Mouse (Mus musculus): ENCODE results near the gene Gpatch3. TPM values are rescaled to one million over a fixed set of nuclear protein-coding genes. Genes with fewer than 3 reads are reported as not detected.
A peak's percentile ranks its signal among the peaks of the same experiment; 100 is the strongest.

The Gpatch3 gene
- 1 to 10 TPM; 8.3 to 10.0 TPM for total RNA-seq (2021)
- long read RNA-seq, experiment 1, transcript Gpatch3-201 (7 exons, 2,004 nt): major isoform, 7 of 18 reads
- long read RNA-seq, experiment 1, partial matches to known transcripts: 1 of 18 reads
- long read RNA-seq, experiment 1, other reads (novel, unspliced or antisense): 10 of 18 reads
- long read RNA-seq, experiment 2, partial matches to known transcripts: 1 of 7 reads
- long read RNA-seq, experiment 2, other reads (novel, unspliced or antisense): 3 of 7 reads

DNA sequence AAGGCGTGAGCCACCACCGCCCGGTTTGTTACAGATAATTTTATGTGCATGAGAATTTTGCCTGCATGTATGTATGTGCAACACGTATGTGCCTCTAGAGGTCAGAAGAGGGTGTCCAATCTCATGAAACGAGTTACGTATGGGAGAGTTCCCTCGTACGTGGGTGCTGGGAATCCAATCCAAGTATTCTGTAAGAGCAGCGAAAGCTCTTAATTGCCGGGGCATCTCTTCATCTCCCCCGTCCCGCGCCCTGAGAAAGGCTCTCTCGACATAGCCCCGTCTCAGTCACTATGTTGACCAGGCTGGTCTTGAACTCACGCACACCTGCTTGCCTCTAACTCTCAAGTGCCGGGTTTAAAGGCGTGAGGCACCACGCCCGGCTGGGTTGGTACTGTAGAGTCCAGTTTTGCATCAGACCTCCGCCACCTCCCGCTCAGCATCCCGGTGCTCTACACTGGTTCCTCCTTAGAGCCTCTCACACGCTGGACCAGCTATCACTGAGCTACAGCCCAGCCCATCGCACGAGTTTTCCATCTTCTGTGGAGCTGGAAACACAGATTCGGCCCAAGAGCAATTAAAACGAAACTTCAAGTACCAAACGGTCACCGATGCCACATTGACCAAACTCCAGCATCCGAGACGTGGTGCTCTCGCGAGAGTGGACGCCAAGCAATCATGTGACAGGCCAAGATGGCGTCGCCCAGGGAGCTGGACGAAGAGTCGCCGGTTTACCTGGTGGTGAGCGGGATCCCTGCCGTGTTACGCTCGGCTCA lies at the start of gene Gpatch3:
Gene Gpatch3, plus strand, starts transcription at position 676 of the 773 bp plus-strand sequence.
- DNase-seq (ENCODE audit: low spot score in 2 of 2): peak; percentile 90 to 93

DNA sequence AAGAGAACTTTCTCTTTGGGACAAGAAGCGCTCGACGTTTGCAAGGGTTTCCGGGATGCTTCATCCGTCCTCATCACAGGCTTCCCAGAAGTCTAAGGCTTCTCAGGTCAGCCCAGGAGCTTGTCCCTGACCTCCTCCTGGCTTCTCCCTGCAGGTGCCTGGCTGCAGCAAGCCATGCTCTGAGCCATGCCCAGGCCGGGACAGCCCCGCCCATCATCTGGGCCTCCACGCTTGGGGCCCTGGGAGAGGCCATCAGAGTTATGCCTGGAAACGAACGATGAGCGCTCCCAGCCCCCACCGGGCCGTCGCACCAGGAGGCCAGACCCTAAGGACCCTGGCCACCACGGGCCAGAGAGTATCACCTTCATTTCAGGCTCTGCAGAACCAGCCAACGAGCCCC lies 46.8 kb upstream of the Gpatch3 start:
- DNase-seq (ENCODE audit: low spot score in 2 of 2): no peak

DNA sequence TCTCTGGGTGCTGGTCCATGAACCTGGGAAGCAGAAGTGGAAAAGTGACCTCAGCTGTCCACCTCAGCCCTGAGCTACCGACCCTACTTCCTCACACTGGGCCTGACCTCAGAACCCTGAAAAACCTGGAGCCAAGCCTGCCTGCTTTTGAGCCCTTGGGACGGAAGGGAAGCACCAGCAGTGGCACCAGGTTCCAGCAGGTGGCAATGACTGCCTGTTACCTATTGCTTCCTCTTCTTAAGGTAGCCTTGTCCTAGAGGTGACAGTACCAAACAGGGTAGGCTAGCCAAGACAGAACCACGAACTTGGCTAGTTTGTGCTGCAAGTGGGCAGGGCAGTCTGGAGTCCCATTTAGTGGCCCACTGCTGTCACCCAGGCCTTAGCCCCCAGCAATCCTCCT lies 41.8 kb upstream of the Gpatch3 start:
- DNase-seq (ENCODE audit: low spot score in 2 of 2): no peak

DNA sequence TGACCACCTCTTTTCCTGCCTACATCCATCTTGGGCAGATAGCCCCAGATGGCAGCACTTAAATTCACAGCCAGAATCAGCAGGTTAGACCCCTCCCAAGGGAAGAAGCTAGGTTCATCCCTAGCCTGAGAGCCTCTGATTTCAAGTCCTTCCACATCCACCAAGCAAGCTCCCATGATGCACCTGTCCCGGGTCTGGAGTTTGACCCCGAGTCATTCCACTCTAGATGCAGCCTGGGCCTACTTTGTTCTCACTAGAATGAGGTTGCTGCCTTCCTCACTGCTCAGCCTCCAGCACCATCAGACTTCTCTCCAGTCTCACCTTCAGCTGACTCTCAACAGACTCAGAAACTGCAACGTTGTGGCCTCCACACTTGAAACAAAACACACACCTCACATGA lies 38.5 kb upstream of the Gpatch3 start:
- no peak for DNase-seq (ENCODE audit: low spot score in 2 of 2)

DNA sequence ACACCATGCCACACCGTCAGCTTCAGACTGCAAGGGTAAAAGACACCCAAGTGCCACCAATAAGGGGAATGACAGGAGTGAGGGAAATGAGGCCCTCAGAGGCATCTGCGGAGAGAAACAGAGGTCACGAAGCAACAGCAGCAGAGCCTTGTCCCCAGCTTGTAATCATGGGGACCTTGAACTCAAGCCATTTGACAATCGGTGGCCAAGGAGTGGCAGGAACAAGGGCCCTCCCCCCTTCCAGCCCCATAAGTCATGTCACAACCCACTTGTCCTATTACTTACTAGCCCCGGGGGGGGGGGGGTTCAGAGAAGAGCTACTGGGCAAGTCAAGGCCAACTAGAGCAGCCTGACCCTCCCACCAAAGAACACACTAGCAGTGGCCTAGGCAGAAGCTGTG lies 37.9 kb upstream of the Gpatch3 start:
- DNase-seq (ENCODE audit: low spot score in 2 of 2): no peak

DNA sequence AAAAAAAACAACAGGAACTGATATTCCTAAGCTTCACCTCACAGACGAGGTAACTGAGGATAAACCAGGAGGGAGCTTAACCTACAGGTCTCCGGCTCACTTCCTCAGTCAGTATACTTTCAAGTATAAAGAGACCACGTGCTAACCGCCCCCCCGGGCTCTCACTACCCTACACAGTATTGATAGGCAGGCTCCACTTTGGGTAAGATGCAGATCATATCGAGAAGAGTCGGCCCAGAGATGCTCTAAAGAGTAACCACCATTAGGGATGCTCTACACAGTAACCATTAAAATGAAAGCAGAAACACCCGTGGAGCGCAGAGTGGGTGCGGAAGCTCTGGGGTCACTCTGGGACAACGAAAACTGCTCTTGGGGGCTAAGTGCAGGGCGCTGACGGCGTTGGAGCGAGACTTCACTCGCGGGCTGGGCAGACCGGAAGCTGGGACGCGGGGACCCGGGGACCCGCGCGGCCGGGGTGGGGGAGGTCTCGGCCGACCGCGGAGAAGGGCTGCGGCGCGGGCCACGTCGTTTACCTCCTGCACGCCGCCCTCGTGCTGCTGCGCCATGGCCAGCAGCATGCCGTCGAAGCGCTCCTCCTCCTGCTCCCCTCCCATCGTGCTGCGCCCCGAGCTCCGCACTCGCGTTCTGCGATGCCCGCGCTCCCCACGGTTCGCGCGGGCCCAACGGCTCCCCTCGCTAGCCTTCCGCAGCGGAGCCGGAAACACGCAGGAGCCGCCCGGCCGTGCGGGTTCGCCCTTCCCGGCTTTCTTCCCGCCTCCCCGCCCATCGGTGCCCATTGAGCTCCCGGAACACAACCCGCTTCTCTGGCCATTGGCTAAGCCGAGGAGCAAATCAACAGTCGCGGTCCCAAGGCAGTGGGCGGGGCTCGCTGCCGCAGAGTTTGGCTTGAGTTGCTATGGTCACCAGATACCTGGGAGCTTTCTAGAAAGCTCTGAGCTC lies 29.0 kb upstream of the Gpatch3 start, which contains the start of gene Nudc:
Gene Nudc, minus strand, starts transcription at position 725 of the 960 bp plus-strand sequence.
- peak; percentile 94 to 96 for DNase-seq (ENCODE audit: low spot score in 2 of 2)

DNA sequence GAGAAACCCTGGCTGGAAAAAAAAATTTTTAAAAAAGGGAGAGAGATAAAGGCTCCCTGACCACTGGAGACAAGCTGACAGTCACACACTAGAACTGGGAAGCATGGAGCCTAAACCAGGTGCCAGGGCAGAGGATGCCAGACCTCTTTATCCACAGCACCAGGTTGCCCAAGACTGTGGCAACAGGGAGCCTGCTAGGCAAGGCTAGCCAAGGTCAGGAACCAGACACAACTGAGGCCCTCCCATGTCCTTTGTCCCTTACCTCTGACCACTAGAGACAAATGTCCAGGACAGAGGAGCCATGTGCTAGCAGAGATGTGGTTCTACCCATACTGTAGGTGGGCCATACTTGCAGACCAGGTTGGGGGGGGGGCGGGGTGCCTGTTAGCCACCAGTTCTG lies 22.5 kb upstream of the Gpatch3 start:
- DNase-seq (ENCODE audit: low spot score in 2 of 2): no peak

DNA sequence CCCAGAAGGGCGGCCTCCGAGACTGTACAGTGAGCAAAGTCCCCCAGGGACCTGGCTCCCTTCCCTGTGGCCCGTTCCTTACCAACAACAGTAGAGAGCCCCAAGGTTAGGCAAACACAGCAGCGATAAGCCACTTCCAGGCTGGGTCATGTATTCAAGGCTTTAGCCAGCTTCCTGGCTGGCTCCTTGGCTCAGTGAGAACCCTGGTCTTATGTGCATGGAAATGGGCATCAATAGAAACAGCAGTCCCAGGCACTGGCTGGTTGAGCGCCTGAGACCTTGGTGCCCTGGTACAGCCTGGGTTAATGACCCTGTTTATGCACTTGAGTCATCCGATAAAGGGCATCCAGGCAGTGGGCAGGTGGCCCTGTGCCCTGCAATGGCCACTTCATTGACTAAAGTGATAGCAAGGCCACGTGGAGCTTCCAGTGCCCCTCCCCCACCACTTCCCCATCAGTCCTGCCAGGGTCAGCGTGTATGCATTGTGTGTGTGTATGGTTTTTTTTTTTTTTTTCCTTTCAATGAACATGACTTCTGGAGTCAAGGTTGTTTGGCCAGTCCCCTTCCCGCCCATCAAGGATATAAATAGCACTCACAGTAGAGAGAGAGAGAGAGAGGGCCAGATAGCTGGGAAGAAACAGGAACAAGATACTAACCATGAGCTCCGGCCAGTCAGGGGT lies 21.6 kb upstream of the Gpatch3 start, which contains the start of gene Nr0b2:
Gene Nr0b2, plus strand, starts transcription at position 609 of the 680 bp plus-strand sequence.
- DNase-seq (ENCODE audit: low spot score in 2 of 2): no peak

DNA sequence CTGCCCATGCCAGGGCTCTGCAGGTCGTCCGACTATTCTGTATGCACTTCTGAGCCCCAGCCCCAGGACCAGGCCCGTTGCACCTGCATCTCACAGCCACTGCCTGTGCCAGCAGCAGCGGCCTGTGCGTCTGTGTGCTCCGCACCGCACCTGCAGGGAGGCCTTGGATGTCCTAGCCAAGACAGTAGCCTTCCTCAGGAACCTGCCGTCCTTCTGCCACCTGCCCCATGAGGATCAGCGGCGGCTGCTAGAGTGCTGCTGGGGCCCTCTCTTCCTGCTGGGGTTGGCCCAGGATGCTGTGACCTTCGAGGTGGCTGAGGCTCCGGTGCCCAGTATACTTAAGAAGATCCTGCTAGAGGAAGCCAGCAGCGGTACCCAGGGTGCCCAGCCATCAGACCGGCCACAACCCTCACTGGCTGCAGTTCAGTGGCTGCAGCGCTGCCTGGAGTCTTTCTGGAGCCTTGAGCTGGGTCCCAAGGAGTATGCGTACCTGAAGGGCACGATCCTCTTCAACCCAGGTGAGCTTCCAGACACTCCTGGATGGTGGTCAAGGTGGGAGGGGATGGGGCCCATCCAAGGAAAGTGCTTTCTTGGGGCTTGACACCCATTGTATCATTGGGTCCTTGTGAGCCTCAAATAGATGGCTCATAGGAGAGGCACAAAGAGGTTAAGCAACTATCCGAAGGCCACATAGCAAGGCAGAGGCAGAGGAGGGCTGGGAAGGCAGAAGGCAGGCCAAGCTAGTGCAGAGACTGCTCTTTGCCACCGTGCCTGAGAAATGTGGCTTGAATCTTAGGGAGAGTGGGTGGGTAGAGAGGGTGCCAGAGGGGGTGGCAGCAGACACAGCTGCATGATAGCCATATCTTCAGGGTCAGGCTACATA lies 20.9 kb upstream of the Gpatch3 start:
- DNase-seq (ENCODE audit: low spot score in 2 of 2): no peak

DNA sequence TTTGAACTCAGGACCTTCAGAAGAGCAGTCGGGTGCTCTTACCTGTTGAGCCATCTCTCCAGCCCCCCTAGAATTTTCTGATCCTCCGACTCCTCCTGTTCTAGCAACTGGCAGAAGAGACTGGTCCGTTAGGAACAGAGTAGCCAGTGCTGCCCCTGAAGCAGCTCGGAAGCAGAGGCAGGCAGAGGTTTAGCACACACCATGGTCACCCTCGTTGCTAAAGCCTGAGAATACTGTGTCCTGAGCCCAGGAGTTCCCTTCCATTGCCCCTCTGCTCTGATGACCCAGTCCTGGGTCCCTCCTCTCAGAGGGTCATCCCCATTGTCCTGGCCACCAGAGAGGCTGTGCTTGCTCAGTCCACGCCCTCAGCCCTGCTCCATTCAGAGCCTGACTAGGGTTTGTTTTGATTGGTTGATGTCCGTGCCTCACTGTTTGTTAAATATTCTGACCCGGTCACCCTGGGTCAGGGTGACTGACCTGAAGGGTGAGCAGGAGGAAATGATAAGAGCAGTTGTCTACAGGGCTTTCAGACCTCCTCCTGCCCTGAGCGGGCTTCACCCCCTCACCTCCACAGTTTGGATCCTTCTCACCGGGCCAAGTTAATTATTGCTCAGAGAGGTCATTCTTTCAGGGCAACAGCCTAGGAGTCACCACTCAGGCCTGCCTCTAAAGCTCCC lies 17.4 kb upstream of the Gpatch3 start:
- no peak for DNase-seq (ENCODE audit: low spot score in 2 of 2)

DNA sequence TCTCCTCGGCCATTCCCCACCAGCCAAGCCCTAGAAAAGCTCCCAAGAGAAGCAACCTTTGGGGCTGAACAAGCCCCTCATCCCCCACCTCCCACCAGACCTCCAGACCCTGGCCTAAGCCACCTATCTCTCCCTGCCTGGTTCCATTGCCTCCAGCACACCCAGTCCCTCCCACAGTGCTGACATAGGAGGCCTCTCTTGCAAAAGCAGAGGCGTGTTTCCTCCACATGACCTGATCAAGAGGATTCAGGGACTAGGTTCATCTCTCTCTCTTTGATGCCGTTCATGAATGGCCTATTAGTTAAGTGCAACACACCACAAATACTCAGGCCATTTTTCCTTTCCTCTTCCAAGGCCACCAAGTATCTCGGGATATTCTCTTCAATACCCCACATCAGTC lies 14.7 kb upstream of the Gpatch3 start:
- DNase-seq (ENCODE audit: low spot score in 2 of 2): no peak

DNA sequence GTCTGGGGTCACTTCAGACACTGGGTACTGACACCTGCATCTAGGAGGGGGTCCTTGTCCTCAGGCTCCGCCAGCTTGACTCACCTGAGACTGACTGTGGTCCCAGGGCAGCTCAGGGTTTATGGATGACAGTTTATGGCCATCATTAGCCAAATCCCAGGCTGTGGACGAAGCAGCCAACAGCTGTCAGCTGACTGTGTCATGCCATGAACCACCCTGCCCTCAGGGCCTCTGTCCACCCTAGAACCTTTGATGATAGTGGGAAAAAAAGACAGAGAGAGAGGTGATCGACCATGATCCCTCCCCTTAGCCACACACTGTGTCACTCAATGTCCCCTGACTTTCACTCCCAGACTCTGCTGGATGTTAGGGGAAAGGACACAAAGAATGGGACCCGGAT lies 12.9 kb upstream of the Gpatch3 start:
- DNase-seq (ENCODE audit: low spot score in 2 of 2): no peak

DNA sequence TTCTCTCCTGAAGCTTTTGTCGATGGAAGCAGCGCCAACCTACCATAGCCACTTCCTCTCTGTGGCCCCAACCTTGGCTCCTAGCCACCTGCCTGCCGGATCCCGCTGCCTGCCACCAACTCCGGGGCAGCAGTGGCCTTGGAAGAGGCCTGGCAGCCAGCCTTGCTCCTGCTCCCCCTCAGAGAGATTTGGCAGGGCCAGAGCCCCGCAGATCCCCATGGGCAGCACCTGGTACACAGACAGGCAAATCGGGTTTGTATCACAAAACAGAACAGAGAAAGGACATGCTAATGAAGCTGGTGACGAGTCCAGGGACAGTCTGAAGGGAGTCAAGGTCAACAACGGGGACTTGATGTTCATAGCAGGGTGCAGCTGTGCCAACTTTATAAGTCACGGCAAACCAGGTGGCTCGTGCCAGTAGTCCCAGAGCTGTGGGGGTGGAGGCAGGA lies 11.4 kb upstream of the Gpatch3 start:
- no peak for DNase-seq (ENCODE audit: low spot score in 2 of 2)

DNA sequence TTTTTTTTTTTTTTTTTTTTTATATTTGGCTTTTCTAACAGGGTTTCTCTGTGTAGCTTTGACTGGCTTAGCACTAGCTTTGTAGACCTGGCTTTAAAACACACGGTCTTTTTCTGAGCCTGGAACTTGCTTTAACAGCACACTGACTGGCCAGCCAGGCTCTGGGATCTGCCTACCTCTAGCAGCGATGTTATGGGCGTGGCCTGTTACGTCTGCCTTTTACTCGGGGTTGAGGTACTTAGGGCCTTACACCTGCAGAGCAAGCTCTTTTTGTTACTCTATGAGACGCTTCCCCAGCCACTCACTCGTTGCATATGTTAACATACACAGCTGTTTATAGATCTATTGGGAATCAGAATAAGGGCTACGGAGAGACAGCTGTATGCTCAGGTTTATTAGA lies 7.3 kb upstream of the Gpatch3 start:
- no peak for DNase-seq (ENCODE audit: low spot score in 2 of 2)

DNA sequence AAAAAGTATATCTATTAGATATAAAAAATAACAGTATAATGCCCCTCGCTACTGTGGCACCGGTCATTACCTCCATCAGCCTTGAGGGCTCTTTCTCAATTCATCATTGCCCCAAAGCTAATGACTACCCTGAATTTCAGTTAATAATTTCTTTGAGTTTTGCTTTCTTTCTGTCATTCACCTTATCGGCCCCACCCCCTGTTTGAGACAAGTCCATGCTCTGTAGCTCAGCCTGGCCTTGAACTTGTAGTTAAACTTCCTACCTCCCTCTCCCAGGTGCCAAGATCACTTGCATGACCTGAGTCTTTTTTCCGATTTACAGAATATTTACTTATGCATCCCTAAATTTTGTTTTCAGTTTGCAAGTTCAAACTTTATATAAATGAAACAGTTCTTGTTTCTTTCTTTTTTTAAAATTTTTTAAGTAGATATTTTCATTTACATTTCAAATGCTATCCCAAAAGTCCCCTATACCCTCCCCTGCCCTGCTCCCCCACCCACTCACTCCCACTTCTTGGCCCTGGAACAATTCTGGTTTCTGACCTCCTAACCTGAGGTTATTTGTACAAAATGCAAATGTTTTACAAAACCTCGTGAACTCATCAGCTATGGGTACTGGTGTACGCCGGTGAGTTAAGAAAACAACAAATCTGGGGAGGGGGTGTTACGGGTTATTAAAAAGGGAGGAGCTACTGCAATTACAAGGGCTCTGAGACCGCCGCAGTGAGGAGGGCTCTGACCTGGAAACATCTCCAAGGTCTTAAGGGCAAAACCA lies 5.1 kb upstream of the Gpatch3 start:
- no peak for DNase-seq (ENCODE audit: low spot score in 2 of 2)

DNA sequence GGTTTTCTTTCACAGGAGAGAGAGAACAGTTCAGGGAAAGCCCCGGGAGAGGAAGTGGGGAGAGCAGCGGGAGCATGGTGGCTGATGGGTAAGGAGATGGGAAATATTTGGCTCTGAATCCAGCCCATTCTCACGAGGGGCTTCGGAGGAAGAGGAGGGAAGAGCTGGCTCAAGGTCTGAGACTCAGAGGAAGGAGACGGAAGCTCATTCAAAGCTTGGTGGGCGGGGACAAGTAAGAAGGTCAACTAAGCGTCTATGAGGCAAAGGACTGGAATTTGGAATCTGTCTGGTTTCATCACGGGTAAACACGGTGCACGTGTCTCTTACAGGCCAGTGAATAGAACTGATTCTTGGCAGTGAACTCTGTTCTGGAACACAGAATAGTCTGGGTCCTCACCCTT lies 4.5 kb upstream of the Gpatch3 start:
- DNase-seq (ENCODE audit: low spot score in 2 of 2): no peak

DNA sequence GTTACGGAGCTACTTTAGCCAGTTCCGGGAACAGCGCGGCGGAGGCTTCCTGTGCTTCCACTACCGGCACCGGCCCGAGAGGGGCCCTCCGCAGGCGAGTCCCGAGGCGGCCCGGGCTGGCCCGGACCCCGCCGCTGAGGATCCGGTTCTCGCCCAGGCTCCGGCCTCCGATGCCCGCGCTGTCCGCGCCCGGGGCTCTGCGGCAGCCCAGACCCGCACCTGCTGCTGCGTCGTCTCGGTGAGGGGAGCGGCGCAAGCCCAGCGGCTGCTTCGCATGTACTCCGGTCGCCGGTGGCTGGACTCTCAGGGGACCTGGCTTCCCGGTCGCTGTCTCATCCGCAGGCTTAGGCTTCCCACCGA lies 278 bp downstream of the Gpatch3 start:
- no peak for DNase-seq (ENCODE audit: low spot score in 2 of 2)

DNA sequence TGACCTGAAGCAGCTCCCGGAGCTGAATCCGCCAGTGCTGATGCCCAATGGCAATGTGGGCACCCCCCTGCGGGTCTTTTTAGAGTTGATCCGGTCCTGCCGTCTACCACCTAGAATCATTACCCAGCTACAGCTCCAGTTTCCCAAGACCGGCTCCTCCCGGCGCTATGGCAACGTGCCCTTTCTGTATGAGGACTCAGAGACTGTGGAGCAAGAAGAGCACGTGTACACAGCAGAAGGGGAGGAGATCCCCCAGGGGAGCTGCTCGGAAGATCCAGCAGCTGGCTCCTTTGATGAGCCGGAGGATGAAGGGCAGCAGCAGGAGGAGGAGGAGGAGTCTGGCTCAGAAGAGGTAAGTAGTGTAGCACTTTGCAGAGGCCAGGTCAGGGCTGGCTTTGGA lies 3.4 kb downstream of the Gpatch3 start:
- no peak for DNase-seq (ENCODE audit: low spot score in 2 of 2)

DNA sequence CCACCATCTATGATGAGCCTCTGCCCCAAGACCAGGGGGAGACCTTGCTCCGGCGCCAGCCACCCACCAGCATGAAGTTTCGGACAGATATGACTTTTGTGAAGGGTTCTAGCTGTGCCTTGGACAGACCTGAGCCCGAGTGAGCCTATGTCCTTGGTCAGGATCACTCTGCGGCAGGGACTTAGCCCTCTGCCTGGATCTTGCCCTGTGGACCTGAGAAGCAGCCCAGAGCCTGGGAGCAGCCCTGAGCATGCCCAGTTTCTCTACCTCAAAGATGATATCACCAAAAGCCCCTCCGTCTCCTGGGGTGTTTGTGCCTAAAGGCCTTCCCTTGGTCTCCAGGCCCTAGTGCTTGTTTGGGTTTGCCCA lies 9.1 kb downstream of the Gpatch3 start:
- DNase-seq (ENCODE audit: low spot score in 2 of 2): no peak

All from left cerebral cortex, adult 18-20 months (tissue).